Mouse (Mus musculus) forebrain, embryonic 15.5 days (tissue): Measurements from ENCODE around the gene Clpp. TPM values are rescaled to one million over a fixed set of nuclear protein-coding genes. Genes with fewer than 3 reads are reported as not detected.

Experiments
- ATAC-seq: fragments of 200-750 bp; cut with Nextera tagmentation; replicated peaks from 2 replicates; pipeline ENCODE4 v1.8.0; 2017; ENCODE audit warnings: mild to moderate bottlenecking, moderate TSS enrichment, moderate library complexity
- H3K27ac ChIP-seq: fragments of 300-500 bp; sonication (generic); replicated peaks from 2 replicates; pipeline ENCODE4 v1.5.1; 2015; ENCODE audit warnings: mild to moderate bottlenecking, inconsistent platforms
- H3K27me3 ChIP-seq: fragments of 300-500 bp; sonication (generic); 2 replicates; pipeline ENCODE4 v1.6.1; 2015; ENCODE audit warnings: inconsistent platforms
- H3K36me3 ChIP-seq: fragments of 300-500 bp; sonication (generic); 2 replicates; pipeline ENCODE4 v1.6.1; 2015; ENCODE audit warnings: mild to moderate bottlenecking, inconsistent platforms
- H3K4me1 ChIP-seq: fragments of 300-500 bp; sonication (generic); 2 replicates; pipeline ENCODE4 v1.6.1; 2015; ENCODE audit warnings: inconsistent platforms
- H3K4me2 ChIP-seq: fragments of 300-500 bp; sonication (generic); replicated peaks from 2 replicates; pipeline ENCODE4 v1.6.1; 2015; ENCODE audit warnings: mild to moderate bottlenecking, inconsistent platforms
- H3K4me3 ChIP-seq: fragments of 300-500 bp; sonication (generic); 2 replicates; pipeline ENCODE4 v1.5.1; 2015; ENCODE audit warnings: mild to moderate bottlenecking, inconsistent platforms
- H3K9ac ChIP-seq: fragments of 300-500 bp; sonication (generic); replicated peaks from 2 replicates; pipeline ENCODE4 v1.6.1; 2015; ENCODE audit warnings: mild to moderate bottlenecking, inconsistent platforms
- H3K9me3 ChIP-seq: fragments of 300-500 bp; sonication (generic); 2 replicates; pipeline ENCODE4 v1.6.1; 2016; ENCODE audit warnings: inconsistent platforms
- WGBS: fragments of 180-500 bp; shearing (Covaris S2); methylation state at CpG from one replicate; pipeline ENCODE4 v1.1.7; 2015; ENCODE audit warnings: mixed read lengths; 5-methylcytosine and 5-hydroxymethylcytosine counted together
- polyA plus RNA-seq: library from polyadenylated mRNA; unstranded; fragments of >200 nt; fragmentation: Nextera tagmentation; extraction: Ambion mirVana; gene quantifications from 2 replicates; pipeline ENCODE4 v1.2.1, GENCODE M21; 2015

Clpp gene
- polyA plus RNA-seq, 1 experiment from 2014 or later = 162 TPM

- WGBS = 62% methylated on average over 2 of the region's 2 CpGs
These were observed 861 bp downstream of the Clpp start for GRCm38 (mm10) chr17:56990966-56991365.

GRCm38 (mm10) chr17:56995046-56995445, 4.9 kb downstream of the Clpp start:
- ATAC-seq = no peak
- no peak overlapping the region for H3K9ac ChIP-seq
- 92% methylated on average over 8 of the region's 8 CpGs for WGBS
- no peaks in the 10 kb centered on the region for H3K27me3 ChIP-seq
- H3K4me2 ChIP-seq = no peak overlapping the region
- no peaks in the 10 kb centered on the region for H3K9me3 ChIP-seq
- H3K36me3 ChIP-seq = peaks cover 42% of the 10 kb centered on the region
- no peak overlapping the region for H3K27ac ChIP-seq
- peaks cover 30% of the 10 kb centered on the region for H3K4me1 ChIP-seq
- H3K4me3 ChIP-seq = no peak overlapping the region

More at GRCm38 (mm10) chr17:56990966-56991365, 861 bp downstream of the Clpp start:
- no peak for ATAC-seq
- no peaks in the 10 kb centered on the region for H3K27me3 ChIP-seq
- peak overlapping the region; percentile 79 for H3K4me2 ChIP-seq
- peak overlapping the region; percentile 93 for H3K4me3 ChIP-seq
- H3K4me1 ChIP-seq = peaks cover 16% of the 10 kb centered on the region
- no peaks in the 10 kb centered on the region for H3K9me3 ChIP-seq
- peak overlapping the region; percentile 80 for H3K9ac ChIP-seq
- H3K36me3 ChIP-seq = peaks cover 32% of the 10 kb centered on the region
- no peak overlapping the region for H3K27ac ChIP-seq

GRCm38 (mm10) chr17:56996506-56996905, 6.4 kb downstream of the Clpp start:
- WGBS = 80% methylated on average over 2 of the region's 2 CpGs
- H3K4me2 ChIP-seq = peak overlapping the region; percentile 57

GRCm38 (mm10) chr17:56997029-56997667, 7.0 kb downstream of the Clpp start, which contains the start of gene Alkbh7:
Gene Alkbh7, plus strand, starts transcription at chr17:56997339.
- Histone ChIP-seq H3K4me2 (peak within 1 kb of the TSS; percentile 57), H3K4me3 (peak within 1 kb of the TSS; percentile 80), H3K4me1 (peaks cover 20% of the 10 kb centered on the region), H3K9ac (peak within 1 kb of the TSS; percentile 65), H3K36me3 (peaks cover 42% of the 10 kb centered on the region), H3K9me3 (no peaks in the 10 kb centered on the region), H3K27ac (peak within 1 kb of the TSS; percentile 78), H3K27me3 (no peaks in the 10 kb centered on the region)
- peak; percentile 98 for ATAC-seq
- WGBS = under 1% methylated on average over 38 of the region's 38 CpGs

More at GRCm38 (mm10) chr17:56996506-56996905, 6.4 kb downstream of the Clpp start:
- ATAC-seq = no peak; the same call in 1 of the 2 replicates
- H3K36me3 ChIP-seq = peaks cover 42% of the 10 kb centered on the region
- H3K4me3 ChIP-seq = peak overlapping the region; percentile 80; the same call in 1 of the 2 replicates
- H3K4me1 ChIP-seq = peaks cover 23% of the 10 kb centered on the region
- H3K27ac ChIP-seq = no peak overlapping the region
- H3K27me3 ChIP-seq = no peaks in the 10 kb centered on the region
- no peaks in the 10 kb centered on the region for H3K9me3 ChIP-seq
- H3K9ac ChIP-seq = no peak overlapping the region

- H3K4me2 ChIP-seq = no peak overlapping the region
- WGBS = 97% methylated on average over 9 of the region's 9 CpGs
- H3K36me3 ChIP-seq = peaks cover 44% of the 10 kb centered on the region
- H3K4me1 ChIP-seq = peaks cover 17% of the 10 kb centered on the region
- H3K4me3 ChIP-seq = no peak overlapping the region
- no peaks in the 10 kb centered on the region for H3K9me3 ChIP-seq
- H3K9ac ChIP-seq = no peak overlapping the region
- no peak for ATAC-seq
- H3K27me3 ChIP-seq = no peaks in the 10 kb centered on the region
- no peak overlapping the region for H3K27ac ChIP-seq
These were observed 9.3 kb downstream of the Clpp start for GRCm38 (mm10) chr17:56999414-56999813.

- Histone ChIP-seq H3K36me3 (peaks cover 42% of the 10 kb centered on the region), H3K9me3 (no peaks in the 10 kb centered on the region), H3K9ac (no peak within 1 kb of the TSS), H3K4me1 (peaks cover 17% of the 10 kb centered on the region), H3K27me3 (no peaks in the 10 kb centered on the region), H3K27ac (no peak within 1 kb of the TSS), H3K4me3 (no peak within 1 kb of the TSS), H3K4me2 (no peak within 1 kb of the TSS)
- no peak for ATAC-seq
- WGBS = 91% methylated on average over 9 of the region's 9 CpGs
These were observed 10.0 kb downstream of the Clpp start, which contains the start of gene Pspn for GRCm38 (mm10) chr17:56999968-57000609. Gene Pspn, minus strand, starts transcription at chr17:57000018.

GRCm38 (mm10) chr17:57001228-57001627, 11.1 kb downstream of the Clpp start:
- no peak overlapping the region for H3K4me3 ChIP-seq
- no peak overlapping the region for H3K27ac ChIP-seq
- no peak for ATAC-seq
- H3K9ac ChIP-seq = no peak overlapping the region
- peaks cover 17% of the 10 kb centered on the region for H3K4me1 ChIP-seq
- H3K36me3 ChIP-seq = peaks cover 42% of the 10 kb centered on the region
- no peaks in the 10 kb centered on the region for H3K27me3 ChIP-seq
- H3K4me2 ChIP-seq = no peak overlapping the region
- WGBS = 78% methylated on average over 8 of the region's 8 CpGs
- no peaks in the 10 kb centered on the region for H3K9me3 ChIP-seq

GRCm38 (mm10) chr17:57003994-57004393, 13.9 kb downstream of the Clpp start:
- 95% methylated on average over 7 of the region's 7 CpGs for WGBS
- no peak for ATAC-seq
- Histone ChIP-seq H3K9ac (no peak overlapping the region), H3K4me1 (no peaks in the 10 kb centered on the region), H3K9me3 (no peaks in the 10 kb centered on the region), H3K4me2 (no peak overlapping the region), H3K27me3 (no peaks in the 10 kb centered on the region), H3K36me3 (peaks cover 60% of the 10 kb centered on the region), H3K27ac (no peak overlapping the region), H3K4me3 (no peak overlapping the region)

- Histone ChIP-seq H3K4me3 (no peak overlapping the region), H3K4me1 (peaks cover 17% of the 10 kb centered on the region), H3K36me3 (peaks cover 59% of the 10 kb centered on the region), H3K27ac (no peak overlapping the region), H3K9ac (no peak overlapping the region), H3K27me3 (no peaks in the 10 kb centered on the region), H3K4me2 (no peak overlapping the region), H3K9me3 (no peaks in the 10 kb centered on the region)
- ATAC-seq = no peak
- 93% methylated on average over 13 of the region's 13 CpGs for WGBS
These were observed 17.2 kb downstream of the Clpp start for GRCm38 (mm10) chr17:57007137-57007905.

GRCm38 (mm10) chr17:57010911-57011235, 20.8 kb downstream of the Clpp start:
- Histone ChIP-seq H3K4me2 (peak overlapping the region; percentile 81), H3K9ac (peak overlapping the region; percentile 74), H3K9me3 (no peaks in the 10 kb centered on the region), H3K4me3 (peak overlapping the region; percentile 79), H3K27me3 (no peaks in the 10 kb centered on the region), H3K4me1 (peaks cover 20% of the 10 kb centered on the region), H3K27ac (peak overlapping the region; percentile 95), H3K36me3 (peaks cover 29% of the 10 kb centered on the region)
- ATAC-seq = peak; percentile 53
- WGBS = under 1% methylated on average over 19 of the region's 19 CpGs

GRCm38 (mm10) chr17:57011236-57012141, 21.4 kb downstream of the Clpp start, which contains the start of the genes Gtf2f1 and Gm17949:
Gene Gtf2f1, minus strand, starts transcription at chr17:57011288.
Gene Gm17949, plus strand, starts transcription at chr17:57011469.
- WGBS = under 1% methylated on average over 51 of the region's 51 CpGs
- Histone ChIP-seq H3K9ac (peak within 1 kb of the TSS; percentile 74), H3K4me3 (peak within 1 kb of the TSS; percentile 79), H3K9me3 (no peaks in the 10 kb centered on the region), H3K4me2 (peak within 1 kb of the TSS; percentile 81), H3K4me1 (peaks cover 20% of the 10 kb centered on the region), H3K27me3 (no peaks in the 10 kb centered on the region), H3K27ac (peak within 1 kb of the TSS; percentile 95), H3K36me3 (peaks cover 23% of the 10 kb centered on the region)
- ATAC-seq = peak; percentile 93
